Mouse (Mus musculus) MEL-GATA-1-ER (cell line): ENCODE measurements around the gene Sugt1.

ENCODE experiments used
- DNase-seq: peaks from one replicate; pipeline ENCODE4 v3.0.0-alpha.2; 2012; ENCODE audit warnings: low read depth; ENCODE audit errors: extremely low read depth

The Sugt1 gene

GRCm38 (mm10) chr14:79587139-79587851, at the start of gene Sugt1:
Sugt1 (plus strand) TSS chr14:79587691.
- peak; percentile 89 for DNase-seq

- no peak for DNase-seq
Measured at GRCm38 (mm10) chr14:79537921-79538320, 49.6 kb upstream of the Sugt1 start.

- DNase-seq, result no peak
Measured at GRCm38 (mm10) chr14:79541606-79542005, 45.9 kb upstream of the Sugt1 start.

- DNase-seq, result no peak
Measured at GRCm38 (mm10) chr14:79549343-79549742, 38.1 kb upstream of the Sugt1 start.

- DNase-seq, result no peak
Measured at GRCm38 (mm10) chr14:79551929-79552328, 35.6 kb upstream of the Sugt1 start.

- no peak for DNase-seq
Measured at GRCm38 (mm10) chr14:79552854-79553253, 34.6 kb upstream of the Sugt1 start.

- DNase-seq, result no peak
Measured at GRCm38 (mm10) chr14:79557796-79558195, 29.7 kb upstream of the Sugt1 start.

GRCm38 (mm10) chr14:79562745-79563144, 24.7 kb upstream of the Sugt1 start:
- peak; percentile 17 for DNase-seq

- no peak for DNase-seq
Measured at GRCm38 (mm10) chr14:79564784-79565183, 22.7 kb upstream of the Sugt1 start.

GRCm38 (mm10) chr14:79573482-79574191, 13.9 kb upstream of the Sugt1 start:
- no peak for DNase-seq

- DNase-seq, result no peak
Measured at GRCm38 (mm10) chr14:79574361-79574760, 13.1 kb upstream of the Sugt1 start.

GRCm38 (mm10) chr14:79583526-79584245, 3.8 kb upstream of the Sugt1 start:
- DNase-seq, result no peak

GRCm38 (mm10) chr14:79586499-79587138, 872 bp upstream of the Sugt1 start:
- no peak for DNase-seq

GRCm38 (mm10) chr14:79587852-79588229, 350 bp downstream of the Sugt1 start:
- peak; percentile 20 for DNase-seq

- peak; percentile 33 for DNase-seq
Measured at GRCm38 (mm10) chr14:79588534-79588951, 1.1 kb downstream of the Sugt1 start.

GRCm38 (mm10) chr14:79589401-79589800, 1.9 kb downstream of the Sugt1 start:
- DNase-seq, result peak; percentile 9

GRCm38 (mm10) chr14:79590916-79591315, 3.4 kb downstream of the Sugt1 start:
- no peak for DNase-seq

- DNase-seq, result no peak
Measured at GRCm38 (mm10) chr14:79591611-79592010, 4.1 kb downstream of the Sugt1 start.

- no peak for DNase-seq
Measured at GRCm38 (mm10) chr14:79594069-79594468, 6.6 kb downstream of the Sugt1 start.

- no peak for DNase-seq
Measured at GRCm38 (mm10) chr14:79596602-79597001, 9.1 kb downstream of the Sugt1 start.

GRCm38 (mm10) chr14:79605881-79606280, 18.4 kb downstream of the Sugt1 start:
- DNase-seq, result no peak

- no peak for DNase-seq
Measured at GRCm38 (mm10) chr14:79606392-79606791, 18.9 kb downstream of the Sugt1 start.
